Mouse (Mus musculus) kidney, adult 2 months (tissue): ENCODE measurements around the gene Akap1.

Experiments
- CTCF ChIP-seq: fragments of 200-500 bp; conservative IDR thresholded peaks from 2 replicates; pipeline ENCODE4 v1.5.1; 2011; ENCODE audit warnings: low read depth, mild to moderate bottlenecking, control low read depth, low read length, moderate library complexity, mixed read lengths; ENCODE audit not compliant: insufficient read depth, insufficient read length
- POLR2A ChIP-seq: fragments of 200-500 bp; IDR thresholded peaks from one replicate; pipeline ENCODE4 v1.6.1; 2011; ENCODE audit warnings: low read depth, low read length, control low read depth

- no peak for TF ChIP-seq POLR2A
- no peak for TF ChIP-seq CTCF
These were observed 24.6 kb upstream of the Akap1 start for GRCm38 (mm10) chr11:88888996-88889395.
